Mouse (Mus musculus) effector memory CD4-positive, alpha-beta T cell, adult 7 months (primary cell): ENCODE data around the gene Apoa1. TPM values are rescaled to one million over a fixed set of nuclear protein-coding genes. Genes with fewer than 3 reads are reported as not detected.

Source experiments
- polyA plus RNA-seq: library from polyadenylated mRNA; unstranded; fragments of 100-300 nt; shearing (Covaris generic); gene quantifications from one replicate; pipeline ENCODE4 v1.2.1, GENCODE M21; 2017

The Apoa1 gene
- not detected for polyA plus RNA-seq

DNA sequence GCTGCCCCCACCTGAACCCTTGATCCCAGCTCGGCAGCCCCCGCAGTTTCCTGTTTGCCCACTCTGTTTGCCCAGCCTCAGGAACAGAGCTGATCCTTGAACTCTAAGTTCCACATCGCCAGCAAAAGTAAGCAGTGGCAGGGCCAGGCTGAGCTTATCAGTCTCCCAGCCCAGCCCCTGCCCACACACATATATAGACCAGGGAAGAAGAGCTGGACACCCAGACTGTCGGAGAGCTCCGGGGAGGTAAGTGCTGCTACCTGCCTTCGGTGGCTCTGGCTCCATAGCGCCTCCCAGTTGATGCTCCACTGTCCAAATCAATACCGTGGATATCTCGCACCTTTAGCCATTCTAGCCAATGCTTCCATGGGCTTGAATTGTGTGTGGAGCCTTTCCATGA is at the start of gene Apoa1:
TSS of gene Apoa1 (plus strand) at position 90 of the 400 bp plus-strand sequence.

GRCm38 (mm10) chr9:46235596-46235648 is 7.0 kb downstream of the Apoa1 start, which contains the start of gene Apoc3:
TSS of gene Apoc3 (minus strand) at chr9:46235636.

GRCm38 (mm10) chr9:46240526-46241153 is 12.3 kb downstream of the Apoa1 start, which contains the start of gene Apoa4:
TSS of gene Apoa4 (plus strand) at chr9:46240696.

GRCm38 (mm10) chr9:46268343-46268873 is 40.0 kb downstream of the Apoa1 start, which contains the start of gene Apoa5:
TSS of gene Apoa5 (plus strand) at chr9:46268633.

DNA sequence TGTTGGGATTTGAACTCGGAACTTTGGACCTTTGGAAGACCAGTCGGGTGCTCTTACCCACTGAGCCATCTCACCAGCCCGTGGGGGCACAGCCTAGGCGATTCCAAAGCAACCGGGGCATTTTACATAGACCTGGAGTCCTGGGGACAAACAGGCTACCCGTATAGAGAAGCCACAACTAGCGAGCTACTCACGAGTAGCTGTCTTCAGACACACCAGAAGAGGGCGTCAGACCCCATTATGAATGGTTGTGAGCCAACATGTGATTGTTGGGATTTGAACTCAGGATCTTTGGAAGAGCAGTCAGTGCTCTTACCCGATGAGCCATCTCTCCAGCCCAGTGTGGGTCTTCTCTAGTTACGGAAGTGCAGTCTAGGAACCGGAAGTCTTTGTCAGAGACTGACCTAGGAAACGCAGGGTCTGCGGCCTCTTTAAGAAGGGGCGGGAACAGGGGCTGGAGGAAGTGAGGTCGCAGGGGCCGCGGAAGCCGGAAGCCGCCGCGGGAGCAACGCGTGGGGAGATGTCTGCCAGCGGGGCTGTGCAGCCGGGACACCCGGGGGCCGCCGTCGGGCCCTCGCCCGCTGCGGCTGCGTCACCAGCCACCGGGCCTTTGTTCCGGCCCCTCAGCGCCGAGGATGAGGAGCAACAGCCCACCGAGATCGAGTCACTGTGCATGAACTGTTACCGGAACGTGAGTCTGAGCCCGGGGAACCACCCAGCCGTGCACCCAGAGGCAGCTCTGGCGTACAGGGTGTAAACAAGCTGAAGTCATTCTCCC is 44.5 kb downstream of the Apoa1 start, which contains the start of gene Zpr1:
TSS of gene Zpr1 (plus strand) at position 388 of the 778 bp plus-strand sequence.

Other genes starting within 250 kb of the Apoa1 start
- gene Pafah1b2, start 215.9 kb upstream of the Apoa1 start, polyA plus RNA-seq = 79.5 TPM
- 70.2 TPM for gene Sik3, start 215.8 kb upstream of the Apoa1 start, polyA plus RNA-seq
- not detected for gene Apoc3, start 7.1 kb downstream of the Apoa1 start, polyA plus RNA-seq
- not detected for gene Apoa4, start 12.1 kb downstream of the Apoa1 start, polyA plus RNA-seq
- not detected for gene Apoa5, start 40.1 kb downstream of the Apoa1 start, polyA plus RNA-seq
- 125 TPM for gene Zpr1, start 44.5 kb downstream of the Apoa1 start, polyA plus RNA-seq
- gene Bud13, start 54.4 kb downstream of the Apoa1 start, polyA plus RNA-seq = 18.1 TPM
- gene 4931429L15Rik, start 91.4 kb downstream of the Apoa1 start, polyA plus RNA-seq = not detected